ENCODE assay signal across 8 mouse cellular contexts in the genomic region with DNA sequence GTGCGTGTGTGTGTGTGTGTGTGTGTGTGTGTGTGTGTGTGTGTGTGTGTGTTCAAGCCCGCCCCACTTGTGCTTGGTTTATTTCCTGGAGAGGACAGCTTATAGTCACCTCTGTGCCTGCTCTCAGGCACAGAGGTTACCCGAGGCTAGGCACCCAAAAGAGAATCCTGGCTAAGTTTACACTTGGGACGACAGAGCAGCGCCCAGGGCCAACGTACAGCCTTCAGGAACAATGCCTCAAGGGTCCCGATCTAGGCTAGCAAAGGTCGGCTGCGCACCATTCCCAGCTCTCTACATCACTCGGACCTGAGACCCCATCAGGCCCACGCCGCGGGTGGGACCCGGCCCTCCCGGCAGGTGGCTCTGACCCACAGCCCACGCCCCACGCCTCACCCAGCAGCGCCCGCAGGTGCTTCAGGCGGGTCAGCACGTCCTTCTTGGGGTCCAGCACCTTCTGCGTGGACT. TPM values are rescaled to one million over a fixed set of nuclear protein-coding genes. Genes with fewer than 3 reads are reported as not detected.
DNase-seq lines count a peak whose midpoint lies in the region; ATAC-seq and TF ChIP-seq lines count a peak whose summit lies in the region.

No protein-coding gene starts in this region.

- H3K27me3 ChIP-seq in heart, embryonic 16.5 days (ENCODE audit: control insufficient read depth, insufficient read depth, low read length): no peaks in the 10 kb centered on the region
- no peaks in the 10 kb centered on the region for H3K27me3 ChIP-seq in CH12.LX (replicated peaks)
- no peaks in the 10 kb centered on the region for H3K27me3 ChIP-seq in limb, embryonic 13.5 days
- no peaks in the 10 kb centered on the region for H3K27me3 ChIP-seq in neural tube, embryonic 12.5 days (replicated peaks)

- ATAC-seq in heart, embryonic 16.5 days (replicated peaks; ENCODE audit: extremely low read depth, insufficient read depth, low FRiP score): peak; percentile 19
- no peak; the same call in none of the 2 replicates for ATAC-seq in limb, embryonic 13.5 days (ENCODE audit: low FRiP score, low read depth)
- no peak for ATAC-seq in neural tube, embryonic 12.5 days (ENCODE audit: low FRiP score, low read depth)

- no peak for DNase-seq in heart, postnatal 4 days
- peak; percentile 21 for DNase-seq in CH12.LX (ENCODE audit: extremely low read depth)
- no peak for DNase-seq in right cerebral cortex, postnatal 4 days
- DNase-seq in gastrocnemius, postnatal 36 days: no peak

- peak overlapping the region; percentile 82 for H3K27ac ChIP-seq in heart, embryonic 16.5 days (ENCODE audit: low read length)
- H3K27ac ChIP-seq in CH12.LX (ENCODE audit: insufficient read depth, low read depth): no peak overlapping the region
- H3K27ac ChIP-seq in embryonic fibroblast, embryonic 13.5 days (ENCODE audit: insufficient read depth, low read length): no peak overlapping the region
- H3K27ac ChIP-seq in limb, embryonic 13.5 days: no peak overlapping the region
- no peak overlapping the region; the same call in 1 of the 2 replicates for H3K27ac ChIP-seq in neural tube, embryonic 12.5 days

- intact Hi-C loops in gastrocnemius, postnatal 36 days (cut with DNase I): no loop called here

- WGBS in heart, embryonic 16.5 days: under 1% methylated on average over 22 of the region's 22 CpGs
- 0% methylated on average over 21 of the region's 22 CpGs for WGBS in limb, embryonic 13.5 days
- WGBS in neural tube, embryonic 12.5 days: under 1% methylated on average over 22 of the region's 22 CpGs

- H3K4me2 ChIP-seq in heart, embryonic 16.5 days (ENCODE audit: low read depth, low read length): peak overlapping the region; percentile 67
- peak overlapping the region; percentile 76 for H3K4me2 ChIP-seq in CH12.LX (ENCODE audit: insufficient read depth, low read depth, poor library complexity, severe bottlenecking)
- peak overlapping the region; percentile 81 for H3K4me2 ChIP-seq in limb, embryonic 13.5 days (replicated peaks)
- peak overlapping the region; percentile 76 for H3K4me2 ChIP-seq in neural tube, embryonic 12.5 days (replicated peaks)

- in situ Hi-C loops in CH12.LX (cut with MboI; ENCODE audit: low pct_ligation_motif_present, low pct_unique_long_range_greater_than_20kb, low sequenced_read_pairs): no loop called here

- H3K4me1 ChIP-seq in heart, embryonic 16.5 days (ENCODE audit: control insufficient read depth, insufficient read depth, low read length): peaks cover 20% of the 10 kb centered on the region
- H3K4me1 ChIP-seq in CH12.LX (ENCODE audit: control insufficient read depth in 1 of 2, insufficient read depth in 2 of 2): peaks cover 5 to 16% of the 10 kb centered on the region in 2 experiments
- H3K4me1 ChIP-seq in embryonic fibroblast, embryonic 13.5 days (ENCODE audit: control insufficient read depth, insufficient read depth, low read length): no peaks in the 10 kb centered on the region
- H3K4me1 ChIP-seq in limb, embryonic 13.5 days: peaks cover 8% of the 10 kb centered on the region
- peaks cover 7% of the 10 kb centered on the region for H3K4me1 ChIP-seq in neural tube, embryonic 12.5 days

- TF ChIP-seq CTCF in CH12.LX (conservative IDR thresholded peaks at IDR 0.05 in 1 of 2, IDR thresholded peaks at IDR 0.05 in 1 of 2; ENCODE audit: low read depth in 2 of 2, low read length in 2 of 2): no peak
- TF ChIP-seq CTCF in embryonic fibroblast, embryonic 13.5 days (IDR thresholded peaks at IDR 0.05; ENCODE audit: borderline replicate concordance, insufficient read depth, low read length): no peak

- H3K9ac ChIP-seq in heart, embryonic 16.5 days (ENCODE audit: low read length): peak overlapping the region; percentile 96
- peak overlapping the region; percentile 75 for H3K9ac ChIP-seq in CH12.LX (ENCODE audit: insufficient read depth, low read depth)
- H3K9ac ChIP-seq in limb, embryonic 13.5 days: peak overlapping the region; percentile 88
- peak overlapping the region; percentile 76 for H3K9ac ChIP-seq in neural tube, embryonic 12.5 days

- dilution Hi-C loops in CH12.LX (cut with MboI; ENCODE audit: extremely low pct_ligation_motif_present, extremely low pct_unique_long_range_greater_than_20kb, low sequenced_read_pairs): no loop called here

- no peaks in the 10 kb centered on the region for H3K36me3 ChIP-seq in heart, embryonic 16.5 days (ENCODE audit: control insufficient read depth, insufficient read depth)
- H3K36me3 ChIP-seq in CH12.LX (replicated peaks in 1 of 2; ENCODE audit: control insufficient read depth in 1 of 2, insufficient read depth in 1 of 2, low read length in 1 of 2): no peaks in the 10 kb centered on the region
- no peaks in the 10 kb centered on the region for H3K36me3 ChIP-seq in limb, embryonic 13.5 days
- no peaks in the 10 kb centered on the region for H3K36me3 ChIP-seq in neural tube, embryonic 12.5 days

- no peak for TF ChIP-seq POLR2A in CH12.LX (IDR thresholded peaks at IDR 0.05; ENCODE audit: low read depth, low read length)
- TF ChIP-seq POLR2A in embryonic fibroblast, embryonic 13.5 days (IDR thresholded peaks at IDR 0.05; ENCODE audit: low read depth, low read length): no peak

- H3K9me3 ChIP-seq in heart, embryonic 16.5 days (replicated peaks; ENCODE audit: control insufficient read depth, low read length): no peaks in the 10 kb centered on the region
- no peaks in the 10 kb centered on the region for H3K9me3 ChIP-seq in CH12.LX (replicated peaks; ENCODE audit: low read length)
- H3K9me3 ChIP-seq in limb, embryonic 13.5 days: no peaks in the 10 kb centered on the region
- H3K9me3 ChIP-seq in neural tube, embryonic 12.5 days: no peaks in the 10 kb centered on the region

- peak overlapping the region; percentile 92 for H3K4me3 ChIP-seq in heart, embryonic 16.5 days (ENCODE audit: low read length)
- H3K4me3 ChIP-seq in CH12.LX (replicated peaks in 1 of 3; ENCODE audit: low read depth in 2 of 3, low read length in 2 of 3, poor library complexity in 1 of 3): peak overlapping the region; percentile 85 to 97 (median 96)
- H3K4me3 ChIP-seq in embryonic fibroblast, embryonic 13.5 days (ENCODE audit: insufficient read depth, low read length): peak overlapping the region; percentile 88
- peak overlapping the region; percentile 87 for H3K4me3 ChIP-seq in limb, embryonic 13.5 days
- peak overlapping the region; percentile 69 for H3K4me3 ChIP-seq in neural tube, embryonic 12.5 days

- no peaks in the 10 kb centered on the region for H3K79me2 ChIP-seq in CH12.LX (replicated peaks; ENCODE audit: control insufficient read depth, extremely low read depth, insufficient read depth, poor library complexity, severe bottlenecking)

- TF ChIP-seq EP300 in CH12.LX (IDR thresholded peaks at IDR 0.05; ENCODE audit: low read length): no peak

- TF ChIP-seq RAD21 in CH12.LX (IDR thresholded peaks at IDR 0.05; ENCODE audit: low read depth, low read length): no peak

TF ChIP-seq in CH12.LX, 34 proteins besides CTCF, POLR2A, EP300 and RAD21:
- TF ChIP-seq MXI1 (IDR thresholded peaks at IDR 0.05; ENCODE audit: low read depth, low read length): peak; percentile 37; the same call in 1 of the 2 replicates
- TF ChIP-seq NRF1 (IDR thresholded peaks at IDR 0.05; ENCODE audit: low read depth, low read length): no peak
TF ChIP-seq in CH12.LX: peak in this region for 1.

RNA-seq across cellular contexts. Expression of gene Ralgapa2, which starts 0.7 kb away (rescaled TPM):
- 11.1 and 12.0 TPM in 2 replicates for polyA plus RNA-seq in heart, embryonic 16.5 days (2015; fragmentation: Nextera tagmentation; extraction: Ambion mirVana)
- total RNA-seq in heart, postnatal 4 days (2021): 10 to 100 TPM; 33.1 to 35.7 TPM
- total RNA-seq in CH12.LX (2012; rRNA removed): 5.7 and 8.9 TPM in 2 replicates
- 4.5 and 5.6 TPM in 2 replicates for total RNA-seq in CH12.LX (2014; rRNA removed)
- polyA plus RNA-seq in CH12.LX (2012; ENCODE audit: insufficient read length, low read depth): 10.0 and 10.3 TPM in 2 replicates
- polyA plus RNA-seq in embryonic fibroblast, embryonic 13.5 days (2011; ENCODE audit: insufficient read length, low read depth, missing spikeins): 3.9 and 5.2 TPM in 2 replicates
- polyA plus RNA-seq in limb, embryonic 13.5 days (2015; fragmentation: Nextera tagmentation; extraction: Ambion mirVana): 6.5 and 6.7 TPM in 2 replicates
- polyA plus RNA-seq in neural tube, embryonic 12.5 days (2016; fragmentation: Nextera tagmentation; extraction: Ambion mirVana): 10.0 and 11.4 TPM in 2 replicates
- 1 to 10 TPM; 6.4 to 7.3 TPM for total RNA-seq in gastrocnemius, postnatal 36 days (2021)
